Mouse (Mus musculus) common myeloid progenitor, adult 5-6 weeks (primary cell): ENCODE measurements around the gene Fbxo46. TPM values are rescaled to one million over a fixed set of nuclear protein-coding genes. Genes with fewer than 3 reads are reported as not detected.
"Not testable (repeated sequence)": the region's sequence is repeated elsewhere in the genome, so short reads cannot be mapped to it uniquely, and the experiment has no call there.

Experiments
- ATAC-seq: replicated peaks from 2 replicates; pipeline ENCODE4 v1.8.0; 2016; ENCODE audit warnings: low read depth, mild to moderate bottlenecking, moderate TSS enrichment, inconsistent platforms; ENCODE audit not compliant: poor library complexity, severe bottlenecking
- total RNA-seq: library from RNA; stranded (forward); fragments of 200-1000, 187-1606 nt; gene quantifications from 2 replicates; pipeline ENCODE4 v1.2.3, GENCODE M21; 2017

Fbxo46 gene
- total RNA-seq: 5.7 and 6.6 TPM in 2 replicates

DNA sequence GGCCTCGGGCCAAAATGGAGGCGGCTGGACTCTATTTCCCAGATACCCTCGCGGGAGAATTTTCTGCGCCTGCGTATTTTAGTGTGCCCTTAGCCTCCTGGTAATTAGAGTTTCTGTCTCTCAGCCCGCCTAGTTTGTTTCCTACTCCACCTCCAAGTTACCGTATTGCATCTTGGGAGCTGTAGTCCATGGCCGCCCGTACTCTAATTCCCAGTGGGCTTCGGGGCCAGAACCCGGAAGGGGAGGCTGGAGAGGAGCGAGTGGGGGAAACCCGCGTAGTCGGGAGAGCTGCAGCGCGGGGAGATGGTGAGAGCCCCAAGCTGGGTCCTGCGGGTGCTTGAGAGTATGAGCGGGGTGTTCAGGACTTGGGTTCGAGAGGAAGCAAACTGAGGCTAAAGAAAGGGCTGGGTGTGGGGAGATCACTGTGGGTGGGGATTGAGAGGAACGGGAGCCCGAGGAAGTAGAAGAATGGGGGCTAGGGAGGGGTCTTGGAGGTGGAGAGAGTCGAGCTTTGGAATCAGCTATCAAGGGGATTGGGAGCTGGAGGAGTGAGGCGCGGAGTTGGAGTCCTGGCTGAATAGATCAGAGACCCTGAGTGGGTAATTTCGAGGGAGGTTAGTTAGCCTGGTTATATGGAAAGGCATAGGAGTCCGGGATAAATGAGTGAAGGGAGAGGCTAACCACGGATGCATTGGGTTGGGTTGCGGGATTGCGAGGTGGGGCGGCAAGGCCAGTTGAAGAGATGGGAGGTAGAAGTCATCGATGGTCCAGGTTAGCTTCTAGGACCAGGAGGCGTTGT lies at the start of gene Fbxo46:
Fbxo46 (plus strand) TSS at position 229 of the 799 bp plus-strand sequence.
- peak; percentile 99 for ATAC-seq

DNA sequence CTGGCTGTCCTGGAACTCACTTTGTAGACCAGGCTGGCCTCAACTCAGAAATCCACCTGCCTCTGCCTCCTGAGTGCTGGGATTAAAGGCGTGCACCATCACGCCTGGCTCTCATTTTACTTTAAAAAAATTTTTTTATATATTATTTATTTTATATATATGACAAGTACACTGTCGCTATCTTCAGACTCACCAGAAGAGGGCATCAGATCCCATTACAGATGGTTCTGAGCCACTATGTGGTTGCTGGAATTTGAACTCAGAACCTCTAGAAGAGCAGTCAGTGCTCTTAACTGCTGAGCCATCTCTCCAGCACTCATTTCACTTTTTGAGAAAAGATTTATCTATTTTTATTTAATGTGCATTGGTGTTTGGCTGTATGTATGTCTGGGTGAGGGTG lies 48.6 kb upstream of the Fbxo46 start:
- ATAC-seq: not testable (repeated sequence)

DNA sequence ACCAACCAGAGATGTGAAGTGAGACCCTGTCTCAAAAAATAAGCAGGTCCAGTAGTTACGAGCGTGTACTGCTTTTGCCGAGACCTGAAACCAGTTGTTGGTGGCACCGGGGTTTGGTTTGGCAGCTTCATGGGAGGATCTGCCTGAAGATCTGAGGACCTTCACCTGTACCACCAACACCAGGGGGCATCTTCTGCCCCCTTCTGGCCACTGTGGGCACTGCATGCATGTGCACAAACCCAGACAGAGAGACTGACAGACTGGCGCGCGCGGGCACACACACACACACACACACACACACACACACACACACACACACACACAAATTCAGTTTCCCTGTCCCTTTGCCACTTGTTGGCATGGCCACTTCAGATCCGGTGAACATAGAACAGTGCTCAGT lies 46.2 kb upstream of the Fbxo46 start:
- no peak for ATAC-seq

DNA sequence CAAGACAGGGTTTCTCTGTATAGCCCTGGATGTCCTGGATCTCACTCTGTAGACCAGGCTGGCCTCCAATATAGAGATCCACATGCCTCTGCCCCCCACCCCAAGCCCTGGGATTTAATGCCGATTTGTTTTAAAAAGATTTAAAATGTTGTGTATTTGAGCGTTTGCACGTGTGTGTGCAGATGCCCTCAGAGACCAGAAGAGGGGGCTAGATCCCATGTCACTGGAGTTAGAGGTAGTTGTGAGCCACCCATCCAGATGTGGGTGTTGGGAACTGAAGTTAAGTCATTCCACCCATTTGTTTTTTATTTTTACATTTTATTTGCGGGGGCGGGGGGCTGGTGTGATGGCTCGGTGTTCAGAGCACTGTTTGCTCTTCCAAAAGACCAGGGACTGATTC lies 45.2 kb upstream of the Fbxo46 start:
- no peak for ATAC-seq

DNA sequence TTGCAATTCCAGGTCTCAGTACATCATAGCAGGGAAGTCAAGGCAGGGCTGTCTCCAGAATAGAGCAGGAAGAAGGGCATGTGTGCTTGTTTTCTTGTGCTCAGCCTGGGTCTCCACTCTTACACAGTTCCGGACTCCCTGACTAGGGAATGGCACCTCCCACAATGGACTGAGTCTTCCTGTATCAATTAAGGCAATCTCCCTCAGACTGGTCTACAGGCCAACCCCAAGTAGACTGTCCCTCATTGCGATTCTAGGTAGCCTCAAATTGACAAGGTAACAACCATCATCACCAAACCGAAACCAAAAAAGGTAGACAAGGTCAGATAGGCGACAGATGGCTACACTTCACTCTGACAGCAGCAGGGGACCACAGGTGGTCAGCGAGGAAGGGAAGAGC lies 44.4 kb upstream of the Fbxo46 start:
- no peak for ATAC-seq

DNA sequence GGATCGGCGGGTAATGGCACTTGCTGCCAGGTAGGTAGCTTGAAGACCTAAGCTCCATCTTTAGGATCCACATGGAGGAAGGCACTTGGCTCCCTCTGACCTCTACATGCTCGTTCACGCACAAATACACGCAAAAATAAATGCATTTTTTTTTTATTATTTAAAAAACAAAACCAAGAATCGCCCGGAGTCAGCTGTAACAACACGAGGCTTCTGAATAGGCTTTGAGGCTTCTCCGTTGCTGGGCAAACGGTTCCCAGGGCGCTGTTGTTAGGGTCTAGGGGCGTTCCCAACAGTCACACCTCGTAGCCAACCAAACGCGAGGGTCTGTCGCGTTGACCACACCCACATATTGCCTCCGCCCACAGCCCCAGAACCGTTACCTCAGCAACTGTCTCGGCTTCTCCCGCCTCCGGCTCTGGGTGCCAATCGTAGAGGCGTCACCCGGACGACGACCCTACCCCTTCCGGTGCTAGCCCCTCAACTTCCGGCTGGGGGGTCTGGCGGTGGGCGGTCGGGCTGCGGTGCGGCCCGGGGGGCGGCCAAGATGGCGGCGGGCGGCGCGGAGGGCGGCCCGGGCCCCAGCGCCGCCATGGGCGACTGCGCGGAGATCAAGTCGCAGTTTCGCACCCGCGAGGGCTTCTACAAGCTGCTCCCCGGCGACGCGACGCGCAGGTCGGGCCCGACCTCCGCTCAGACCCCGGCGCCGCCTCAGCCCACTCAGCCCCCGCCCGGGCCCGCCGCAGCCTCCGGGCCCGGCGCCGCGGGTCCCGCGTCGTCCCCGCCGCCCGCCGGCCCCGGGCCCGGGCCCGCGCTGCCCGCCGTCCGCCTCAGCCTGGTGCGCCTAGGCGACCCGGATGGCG lies 43.7 kb upstream of the Fbxo46 start, which contains the start of gene Dmwd:
Dmwd (plus strand) TSS at position 505 of the 863 bp plus-strand sequence.
- peak; percentile 84 for ATAC-seq

DNA sequence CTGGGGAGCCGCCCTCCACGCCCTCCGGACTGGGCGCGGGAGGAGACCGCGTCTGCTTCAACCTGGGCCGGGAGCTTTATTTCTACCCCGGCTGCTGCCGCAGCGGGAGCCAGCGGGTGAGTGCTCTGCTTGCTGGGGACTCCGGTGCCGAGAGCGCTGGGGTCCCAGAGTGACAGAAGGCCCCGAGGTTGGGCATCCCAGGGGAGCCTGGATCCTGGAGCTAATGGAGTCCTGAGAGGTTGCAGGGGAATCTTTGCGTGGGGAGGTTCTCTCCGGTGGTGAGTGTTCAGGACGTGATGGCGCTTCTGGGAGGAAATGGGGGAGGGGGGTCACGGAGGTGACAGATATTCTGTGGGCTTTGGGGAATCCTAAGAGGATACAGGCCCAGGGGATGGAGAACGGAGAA lies 43.1 kb upstream of the Fbxo46 start:
- ATAC-seq: no peak

DNA sequence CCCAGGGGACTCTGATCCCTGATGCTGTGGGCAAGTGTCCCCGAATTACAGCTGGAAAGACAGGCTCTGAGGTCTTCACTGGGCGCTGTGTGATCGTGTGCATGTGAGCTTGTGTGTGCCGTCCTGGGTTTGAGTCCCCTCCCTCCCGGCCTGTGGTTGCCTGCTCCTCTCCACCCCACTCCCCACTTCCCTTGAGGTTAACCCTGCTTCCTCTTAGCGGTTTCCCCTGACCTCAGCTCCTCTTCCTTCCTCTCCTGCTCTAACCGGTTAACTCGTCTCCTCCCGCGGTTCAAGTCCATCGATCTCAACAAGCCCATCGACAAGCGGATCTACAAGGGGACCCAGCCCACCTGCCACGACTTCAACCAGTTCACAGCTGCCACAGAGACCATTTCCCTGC lies 41.9 kb upstream of the Fbxo46 start:
- peak; percentile 81 for ATAC-seq

DNA sequence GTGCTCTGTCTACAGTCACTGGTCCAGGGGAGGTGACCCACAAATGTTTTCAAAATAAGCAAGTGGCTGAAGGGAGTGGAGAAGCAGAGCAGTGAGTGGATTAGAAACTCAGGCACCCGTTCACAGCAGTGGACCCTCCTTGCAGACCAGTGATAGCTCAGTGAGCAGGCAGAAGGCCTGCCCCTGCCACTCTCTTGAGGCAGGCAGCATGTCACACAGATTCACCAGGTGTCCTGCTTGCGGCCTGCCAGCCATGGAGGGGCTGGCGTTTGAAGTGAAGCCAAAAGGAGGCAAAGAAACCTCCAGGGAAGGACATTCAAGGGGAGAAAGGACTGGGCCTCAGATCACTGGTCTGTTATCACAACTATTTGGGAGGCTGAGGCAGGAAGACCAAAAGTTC lies 40.9 kb upstream of the Fbxo46 start:
- ATAC-seq: no peak

DNA sequence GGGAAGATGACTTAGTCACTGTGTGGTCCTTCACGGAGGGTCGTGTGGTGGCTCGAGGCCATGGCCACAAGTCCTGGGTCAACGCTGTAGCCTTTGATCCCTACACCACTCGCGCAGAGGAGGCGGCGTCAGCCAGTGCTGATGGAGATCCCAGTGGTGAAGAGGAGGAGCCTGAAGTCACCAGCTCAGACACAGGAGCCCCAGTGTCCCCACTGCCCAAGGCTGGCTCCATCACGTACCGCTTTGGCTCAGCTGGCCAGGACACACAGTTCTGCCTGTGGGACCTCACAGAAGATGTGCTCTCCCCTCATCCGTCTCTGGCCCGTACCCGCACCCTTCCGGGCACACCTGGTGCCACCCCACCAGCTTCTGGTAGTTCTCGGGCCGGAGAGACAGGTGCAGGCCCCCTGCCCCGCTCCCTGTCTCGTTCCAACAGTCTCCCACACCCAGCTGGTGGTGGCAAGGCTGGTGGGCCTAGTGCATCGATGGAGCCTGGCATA lies 39.2 kb upstream of the Fbxo46 start:
- ATAC-seq: no peak

DNA sequence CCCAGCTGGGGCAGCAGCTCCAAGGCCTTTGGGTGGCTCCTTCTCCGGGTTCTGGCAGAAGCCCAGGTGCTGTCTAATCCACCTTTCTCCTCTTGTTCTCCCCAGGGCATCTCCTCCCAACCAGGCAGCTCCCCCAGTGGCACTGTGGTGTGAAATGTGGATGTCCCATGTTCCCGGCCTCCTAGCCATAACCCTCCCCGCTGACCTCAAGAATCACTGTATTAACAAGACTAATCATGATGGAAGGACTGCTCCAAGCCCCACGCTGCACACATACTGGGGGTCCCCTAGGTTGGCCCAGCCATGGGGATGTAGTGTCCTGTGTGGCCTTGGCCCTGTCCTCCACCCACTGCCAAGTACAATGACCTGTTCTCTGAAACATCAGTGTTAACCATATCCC lies 37.5 kb upstream of the Fbxo46 start:
- no peak for ATAC-seq

DNA sequence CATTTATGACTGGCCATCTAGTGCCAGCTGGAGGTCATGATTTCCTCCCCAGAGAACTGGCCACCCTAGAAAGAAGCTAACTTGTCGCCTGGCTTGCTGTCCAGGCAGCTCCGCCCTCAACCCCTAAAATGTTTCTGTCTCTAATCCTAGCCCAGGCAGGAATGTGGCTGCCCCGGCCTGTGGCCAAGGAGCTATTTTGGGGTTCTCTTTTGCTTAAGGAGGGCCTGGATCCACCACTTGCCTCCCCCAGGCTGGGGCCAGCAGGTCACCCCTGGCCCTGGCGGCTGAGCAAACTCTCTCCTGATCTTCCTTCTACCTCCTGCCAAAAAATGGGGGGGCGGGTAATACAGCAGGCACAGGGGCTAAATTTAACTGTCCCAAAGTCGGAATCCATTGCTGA lies 36.6 kb upstream of the Fbxo46 start:
- ATAC-seq: no peak

DNA sequence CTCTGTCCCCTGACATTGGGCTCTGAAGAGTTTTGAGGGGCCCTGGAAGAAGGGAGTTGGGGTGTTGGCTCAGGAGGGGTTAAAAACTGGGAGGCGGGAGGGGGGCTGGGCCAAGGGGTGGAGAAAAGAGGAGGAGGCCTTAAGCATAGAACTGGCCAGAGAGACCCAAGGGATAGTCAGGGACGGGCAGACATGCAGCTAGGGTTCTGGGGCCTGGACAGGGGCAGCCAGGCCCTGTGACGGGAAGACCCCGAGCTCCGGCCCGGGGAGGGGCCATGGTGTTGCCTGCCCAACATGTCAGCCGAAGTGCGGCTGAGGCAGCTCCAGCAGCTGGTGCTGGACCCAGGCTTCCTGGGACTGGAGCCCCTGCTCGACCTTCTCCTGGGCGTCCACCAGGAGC lies 36.0 kb upstream of the Fbxo46 start, which contains the start of gene Dmpk:
Dmpk (plus strand) TSS at position 149 of the 400 bp plus-strand sequence.
- ATAC-seq: no peak

DNA sequence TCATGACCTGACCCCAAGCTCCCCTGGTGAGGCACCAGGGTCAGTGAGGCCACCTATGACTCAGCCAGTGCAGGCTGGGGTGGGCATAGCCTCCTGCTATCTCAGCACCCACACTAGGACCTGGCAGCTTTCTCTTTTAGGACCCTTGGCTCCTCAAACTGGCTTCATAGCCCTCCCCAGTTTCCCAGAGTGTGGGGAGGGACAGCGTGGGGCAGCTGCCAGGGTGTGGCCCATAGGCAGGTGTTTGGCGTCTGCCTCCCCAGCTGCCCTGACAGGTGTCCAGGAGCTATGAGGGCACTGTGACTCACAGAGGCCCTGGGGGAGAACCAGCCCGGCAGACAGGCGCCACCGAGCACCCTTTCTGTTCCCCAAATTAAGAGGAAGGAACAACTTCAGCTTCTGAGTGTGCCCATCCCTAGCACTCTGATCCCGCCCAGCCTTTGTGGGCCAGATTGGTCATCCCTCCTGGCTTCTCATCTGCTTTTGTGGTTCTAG lies 35.3 kb upstream of the Fbxo46 start:
- peak; percentile 69 for ATAC-seq

DNA sequence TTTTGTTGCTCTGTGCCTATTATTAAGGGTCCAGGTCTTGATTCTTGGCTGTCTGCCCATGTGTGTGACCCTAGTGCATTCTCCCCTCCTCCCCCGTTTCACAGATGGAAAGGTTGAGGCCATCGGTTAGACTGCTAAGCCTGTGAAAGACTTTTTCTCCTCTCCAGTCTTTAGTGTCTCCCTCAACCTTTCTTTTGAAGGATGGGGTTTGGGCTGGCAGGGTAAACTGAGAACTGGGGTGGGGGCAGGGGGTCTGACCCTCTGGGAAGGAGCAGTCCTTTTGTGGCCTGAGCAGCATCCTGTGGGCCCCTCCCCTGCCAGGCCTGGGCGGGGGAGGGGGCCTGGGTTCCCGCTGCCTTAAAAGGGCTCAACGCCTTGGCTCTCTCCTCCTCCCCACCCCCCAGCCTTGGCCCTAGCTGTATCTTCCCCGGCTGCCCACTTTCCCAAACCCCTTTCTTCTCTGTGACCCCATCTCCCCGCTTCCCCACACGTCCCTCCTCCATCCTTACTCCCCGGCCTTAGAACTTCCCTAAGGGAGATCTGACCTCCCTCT lies 34.7 kb upstream of the Fbxo46 start:
- no peak for ATAC-seq

DNA sequence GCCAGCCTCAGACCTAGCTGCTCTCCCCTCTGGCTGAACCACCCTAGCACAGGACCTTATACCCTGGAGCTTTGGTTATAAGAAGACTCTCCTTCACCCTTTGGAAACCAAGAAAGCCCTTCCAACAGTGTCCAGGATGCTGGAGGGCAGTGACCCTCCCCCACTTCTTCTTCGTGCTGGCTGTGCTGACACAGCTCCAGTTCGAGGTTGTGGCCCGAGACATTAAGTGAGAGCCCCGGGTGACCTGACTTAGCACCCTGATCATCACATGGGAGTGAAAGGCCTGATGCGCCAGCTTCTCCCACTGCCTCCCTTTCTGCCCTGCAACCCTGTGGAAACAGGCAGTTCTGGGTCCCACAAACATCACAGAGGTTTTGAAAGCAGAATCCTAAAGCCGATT lies 34.2 kb upstream of the Fbxo46 start:
- ATAC-seq: no peak

DNA sequence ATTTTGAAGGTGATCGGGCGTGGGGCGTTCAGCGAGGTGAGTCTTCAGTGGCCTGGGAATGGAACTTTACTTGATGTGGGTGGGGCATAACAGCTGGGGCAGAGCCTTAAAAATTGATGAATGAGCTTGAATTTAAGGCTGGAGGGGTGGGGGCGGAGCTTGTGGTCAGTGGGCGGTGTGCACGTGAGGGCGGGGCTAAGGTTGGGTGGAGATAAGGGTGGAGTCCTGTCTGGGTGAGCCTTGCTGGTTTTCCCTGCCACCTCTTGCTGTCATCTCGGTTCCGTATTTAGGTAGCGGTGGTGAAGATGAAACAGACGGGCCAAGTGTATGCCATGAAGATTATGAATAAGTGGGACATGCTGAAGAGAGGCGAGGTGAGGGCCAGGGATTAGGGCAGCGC lies 33.6 kb upstream of the Fbxo46 start:
- ATAC-seq: peak; percentile 64

DNA sequence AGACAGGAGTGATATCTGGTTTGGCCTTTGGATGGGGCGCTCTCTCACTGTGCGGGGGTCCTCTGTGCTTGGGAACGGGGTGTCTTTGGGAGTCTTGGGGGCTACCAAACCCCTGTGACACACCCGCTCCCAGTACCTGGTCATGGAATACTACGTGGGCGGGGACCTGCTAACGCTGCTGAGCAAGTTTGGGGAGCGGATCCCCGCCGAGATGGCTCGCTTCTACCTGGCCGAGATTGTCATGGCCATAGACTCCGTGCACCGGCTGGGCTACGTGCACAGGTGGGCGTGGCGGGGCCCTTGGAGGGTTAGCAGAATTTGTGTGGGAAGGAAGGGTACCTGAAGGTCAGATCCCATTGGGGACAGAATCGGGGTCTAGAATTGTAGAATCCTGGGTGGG lies 32.9 kb upstream of the Fbxo46 start:
- no peak for ATAC-seq

DNA sequence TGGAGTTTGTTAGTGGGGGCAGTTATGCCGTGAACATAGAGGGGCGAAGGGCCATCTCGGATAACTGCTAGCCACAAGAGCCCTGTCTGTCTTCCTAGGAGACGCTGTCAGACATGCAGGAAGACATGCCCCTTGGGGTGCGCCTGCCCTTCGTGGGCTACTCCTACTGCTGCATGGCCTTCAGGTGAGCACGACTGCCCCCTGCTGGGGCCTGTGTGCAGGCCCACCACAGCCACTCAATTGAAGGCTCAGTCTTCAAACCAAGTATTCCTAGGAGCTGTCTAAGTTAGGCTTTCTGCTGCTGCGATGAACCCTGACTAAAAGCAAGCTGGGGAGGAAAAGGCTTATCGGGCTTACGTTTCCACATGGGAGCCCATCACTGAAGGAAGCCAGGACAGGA lies 30.8 kb upstream of the Fbxo46 start:
- ATAC-seq: peak; percentile 30

DNA sequence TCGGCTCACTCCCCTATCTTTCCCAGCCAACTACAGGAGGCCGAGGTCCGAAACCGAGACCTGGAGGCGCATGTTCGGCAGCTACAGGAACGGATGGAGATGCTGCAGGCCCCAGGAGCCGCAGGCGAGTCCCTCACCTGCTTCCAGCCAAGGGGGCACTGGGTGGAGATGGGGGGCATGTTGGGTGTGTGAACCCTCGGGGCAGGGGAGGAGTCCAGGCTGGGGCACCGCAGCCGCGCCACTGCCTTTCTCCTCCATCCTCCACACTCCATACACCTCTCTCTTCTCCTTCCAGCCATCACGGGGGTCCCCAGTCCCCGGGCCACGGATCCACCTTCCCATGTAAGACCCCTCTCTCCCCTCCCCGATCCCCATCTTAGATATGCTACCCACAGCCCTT lies 27.7 kb upstream of the Fbxo46 start:
- ATAC-seq: no peak
